Mouse (Mus musculus): ENCODE data around the gene Haus2.

GRCm38 (mm10) chr2:120616279-120617163 lies 7.3 kb downstream of the Haus2 start:
- no peak for TF ChIP-seq CTCF (IDR thresholded peaks at IDR 0.05)
- no peak for TF ChIP-seq EP300 (IDR thresholded peaks at IDR 0.05)
